Mouse (Mus musculus) right cerebral cortex, postnatal 25 days (tissue): Measurements from ENCODE around the gene Cenpq.
A peak's percentile ranks its signal among the peaks of the same experiment; 100 is the strongest.

ENCODE experiments used
- DNase-seq: peaks from one replicate; pipeline ENCODE4 v3.0.0; 2022

The Cenpq gene

GRCm38 (mm10) chr17:40934420-40935231 lies at the start of gene Cenpq, which contains the start of gene Mut:
Gene Cenpq (minus strand): TSS chr17:40935047.
Gene Mut (plus strand): TSS chr17:40934685.
- peak; percentile 98 for DNase-seq

DNA sequence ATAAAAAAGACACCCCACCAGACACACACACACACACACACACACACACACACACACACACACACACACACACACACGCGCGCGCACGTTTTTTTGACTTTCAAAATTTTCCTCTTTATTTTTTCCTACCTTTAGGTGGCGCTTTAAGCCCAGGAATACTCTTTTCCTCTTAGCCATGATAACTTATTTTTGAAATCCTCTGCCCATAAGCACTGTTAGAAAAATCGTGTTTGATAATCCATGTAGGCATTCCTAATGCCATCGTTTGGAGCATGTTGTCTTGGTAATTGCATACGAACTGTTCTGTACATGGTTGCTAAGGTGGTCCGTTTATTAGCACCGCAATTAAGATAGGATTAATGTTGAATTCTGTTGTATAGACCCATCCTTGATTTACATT lies 43.1 kb upstream of the Cenpq start:
- no peak for DNase-seq

DNA sequence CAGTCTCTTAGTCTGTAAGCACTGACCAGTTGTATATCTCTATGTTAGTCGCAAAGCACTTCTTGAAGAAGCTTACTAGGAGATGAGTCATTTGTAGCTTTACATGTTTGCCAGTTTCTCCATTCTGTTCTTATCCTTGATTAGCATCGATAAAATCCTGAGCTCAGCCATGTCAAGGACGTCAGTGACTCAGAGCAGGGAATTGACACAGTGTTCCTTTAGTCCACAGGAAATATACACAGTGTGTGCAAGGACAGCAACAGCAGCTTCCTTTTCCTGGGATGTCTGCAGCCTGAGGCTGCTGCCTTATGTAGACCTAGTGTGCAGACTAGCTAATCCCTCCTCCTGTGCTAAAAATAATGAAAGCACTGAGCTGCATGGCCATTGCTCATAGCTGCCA lies 13.7 kb upstream of the Cenpq start:
- no peak for DNase-seq

DNA sequence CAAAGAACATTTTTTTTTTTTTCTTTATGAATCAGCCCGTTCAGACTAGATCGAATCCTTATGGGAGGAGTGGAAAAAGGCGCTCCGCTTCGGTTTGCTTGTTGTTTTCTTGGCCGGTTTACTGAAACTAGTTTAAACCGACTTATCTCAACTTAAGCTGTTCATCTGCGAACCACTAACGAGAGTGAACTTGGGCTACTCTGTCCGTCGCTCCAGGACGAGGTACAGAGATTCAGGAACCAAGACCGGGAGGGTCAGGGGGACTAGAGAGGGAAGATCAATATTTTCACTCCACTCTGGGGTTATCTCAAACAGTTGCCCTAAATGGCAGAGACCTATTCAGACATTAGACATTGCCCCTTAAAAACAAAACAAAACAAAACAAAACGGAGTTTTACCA lies 862 bp downstream of the Cenpq start:
- no peak for DNase-seq

- DNase-seq, result no peak
Observed at GRCm38 (mm10) chr17:40915499-40915898, 19.3 kb downstream of the Cenpq start.

- no peak for DNase-seq
Observed at GRCm38 (mm10) chr17:40914250-40914649, 20.6 kb downstream of the Cenpq start, which contains the start of gene Glyatl3. Gene Glyatl3 (minus strand): TSS chr17:40914350.

- no peak for DNase-seq
Observed at GRCm38 (mm10) chr17:40904721-40905154, 30.1 kb downstream of the Cenpq start.

DNA sequence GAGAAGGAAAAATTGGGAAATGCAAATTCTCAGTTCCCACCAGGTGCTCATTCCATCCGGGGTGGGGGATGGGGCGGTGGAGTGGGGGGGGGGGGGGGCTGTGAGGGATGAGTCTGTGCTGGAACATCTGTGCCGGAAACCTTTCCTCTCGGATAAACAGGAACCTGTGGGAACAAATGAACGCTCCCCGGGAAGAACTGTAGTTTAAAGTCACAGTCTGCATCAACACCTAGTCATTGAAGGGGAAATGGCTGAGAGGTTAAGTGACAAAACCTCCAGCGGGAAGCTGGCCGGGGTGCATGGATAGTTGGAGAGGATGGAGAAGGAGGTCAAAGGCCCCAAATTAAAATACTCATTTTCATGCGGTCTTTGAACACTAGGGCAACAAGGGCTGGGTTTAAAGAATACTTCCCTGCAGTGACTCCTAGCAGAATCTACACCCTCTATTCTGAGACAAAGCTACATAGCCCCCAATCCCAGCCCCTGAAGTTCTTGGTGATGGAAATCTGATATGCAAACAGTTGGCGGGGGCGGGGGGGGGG lies 30.7 kb downstream of the Cenpq start:
- DNase-seq, result no peak

GRCm38 (mm10) chr17:40903345-40903744 lies 31.5 kb downstream of the Cenpq start:
- DNase-seq, result no peak

DNA sequence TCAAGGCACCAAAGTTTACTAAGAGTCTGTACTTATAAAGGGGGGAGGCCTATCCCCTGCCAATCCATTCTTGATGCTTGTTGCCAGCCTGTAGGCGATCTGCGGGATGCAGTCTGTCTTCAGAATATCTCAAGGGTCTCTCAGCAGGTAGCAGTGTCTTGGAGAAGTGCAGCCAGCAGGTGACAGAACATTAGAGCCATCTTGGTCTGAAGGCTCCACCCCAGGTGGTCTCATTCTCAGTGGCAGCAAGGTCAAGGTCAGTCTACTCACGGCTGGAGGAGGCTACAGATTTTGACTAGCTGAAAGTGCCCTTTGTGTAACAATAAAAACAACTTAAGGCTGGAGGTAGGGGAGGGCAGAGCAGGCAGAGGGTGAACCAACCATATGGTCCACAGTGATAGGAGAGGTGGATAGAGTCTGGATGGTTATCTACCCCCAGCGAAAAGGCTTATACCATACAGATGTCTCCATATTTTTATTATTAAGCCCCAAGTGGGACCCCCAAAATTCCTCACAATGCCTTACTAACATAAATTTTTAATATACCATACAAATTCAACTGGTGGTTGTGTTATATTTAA lies 35.0 kb downstream of the Cenpq start:
- no peak for DNase-seq

DNA sequence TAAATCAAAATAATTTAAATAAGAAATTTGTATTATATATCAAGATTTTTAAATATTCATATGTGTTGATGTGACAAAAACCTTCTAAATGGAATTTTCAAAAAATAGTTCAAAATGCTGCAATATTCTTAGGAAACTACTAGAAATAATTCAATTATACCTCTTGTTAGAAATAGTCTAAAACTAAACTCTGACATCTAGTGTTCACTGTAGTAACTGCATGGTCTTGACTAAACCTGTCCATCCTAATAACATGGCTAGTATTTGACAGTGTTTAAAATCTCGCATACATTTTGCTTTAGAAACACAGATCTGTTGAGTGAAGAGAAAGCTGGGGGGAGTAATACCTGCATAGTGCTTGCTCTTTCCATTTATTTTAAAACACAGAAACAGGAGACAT lies 38.0 kb downstream of the Cenpq start:
- no peak for DNase-seq

DNA sequence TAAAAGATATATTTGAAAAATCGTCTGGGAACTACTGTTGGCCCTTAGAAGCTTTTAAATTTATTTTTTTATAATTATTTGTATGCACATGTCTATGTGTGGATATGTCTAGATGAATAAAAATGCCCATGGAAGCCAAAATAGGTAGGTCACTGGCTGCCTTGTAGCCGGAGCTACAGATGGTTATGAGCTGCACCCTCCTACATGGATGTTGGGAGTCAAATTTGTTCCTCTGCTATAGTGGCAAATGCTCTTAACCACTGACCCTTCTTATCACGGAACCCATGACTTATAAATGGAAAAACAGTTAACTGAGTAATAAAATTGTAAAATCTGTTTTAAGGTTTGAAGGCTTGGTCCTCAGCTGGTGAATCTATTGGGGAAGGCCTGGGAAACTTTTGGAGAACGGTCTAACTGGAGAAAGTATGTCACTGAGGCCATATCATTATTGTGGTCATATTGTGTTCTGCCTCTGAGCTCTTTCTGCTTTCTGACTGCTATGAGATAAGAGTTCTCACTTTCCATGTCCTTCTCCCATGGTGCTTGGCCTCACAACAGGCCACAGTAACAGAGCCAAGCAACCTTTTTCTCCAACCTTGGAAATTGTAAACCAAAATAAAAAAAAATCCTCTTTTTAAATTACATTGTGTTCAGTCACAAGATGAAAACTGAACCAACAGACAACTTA lies 46.9 kb downstream of the Cenpq start:
- DNase-seq, result no peak

- no peak for DNase-seq
Observed at GRCm38 (mm10) chr17:40885155-40885554, 49.7 kb downstream of the Cenpq start.

- DNase-seq, result no peak
Observed at GRCm38 (mm10) chr17:40882172-40882571, 52.7 kb downstream of the Cenpq start.

DNA sequence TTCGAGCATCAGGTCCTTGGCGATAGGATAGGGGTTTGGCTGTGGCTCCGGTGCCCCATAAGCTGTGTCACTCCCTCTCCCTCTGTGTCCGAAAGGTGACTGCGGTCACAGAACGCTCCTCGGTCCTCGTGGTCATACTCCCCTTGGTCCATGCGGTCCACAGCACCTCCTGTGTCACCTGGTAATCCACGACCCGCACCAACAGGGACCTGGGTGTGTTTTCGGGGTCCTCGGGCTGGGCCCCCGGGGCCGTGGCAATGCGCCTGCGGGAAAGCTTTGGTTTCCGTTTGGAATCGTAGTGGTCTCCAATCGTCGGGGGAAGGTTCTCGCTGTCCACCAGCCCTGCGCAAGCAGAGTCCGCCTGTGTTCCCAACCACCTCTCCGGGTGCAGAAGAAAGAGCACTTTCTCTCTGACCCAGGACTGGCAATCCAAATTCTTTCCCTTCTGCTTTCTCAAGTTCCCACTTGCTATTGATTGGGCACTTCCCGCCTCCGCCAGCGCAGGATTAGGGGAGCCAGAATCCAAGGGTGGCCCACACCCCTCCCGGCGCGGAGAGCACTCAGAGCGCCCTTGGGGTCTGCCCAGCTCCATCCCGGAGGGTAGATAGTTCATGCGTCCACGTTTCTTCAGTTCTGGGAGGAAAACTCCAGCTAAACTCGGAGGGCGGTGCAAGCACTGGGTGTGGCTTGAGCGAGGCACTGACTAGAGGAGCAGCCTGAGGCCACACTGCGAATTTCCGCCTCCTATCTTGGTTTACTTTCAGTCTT lies 54.7 kb downstream of the Cenpq start, which contains the start of gene 9130008F23Rik:
9130008F23Rik (minus strand) TSS at position 636 of the 768 bp plus-strand sequence.
- peak; percentile 11 for DNase-seq

DNA sequence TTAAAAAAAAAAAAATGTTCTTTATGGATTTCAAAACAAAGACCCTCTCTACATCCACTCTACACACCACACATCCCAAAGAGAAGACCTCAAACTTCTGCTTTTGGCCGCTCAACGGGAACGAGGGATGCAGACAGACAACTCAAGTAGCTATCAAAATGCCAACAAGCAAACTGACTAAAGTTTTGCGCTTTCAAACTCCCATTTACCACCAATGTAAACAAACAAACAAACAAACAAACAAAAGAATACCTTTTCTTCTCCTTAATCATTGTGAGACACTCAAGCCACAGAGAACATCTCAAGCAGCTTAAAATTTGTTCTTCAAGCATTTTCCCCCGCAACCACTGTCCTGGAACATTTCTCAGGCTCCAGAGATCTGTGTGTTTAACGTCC lies 55.3 kb downstream of the Cenpq start:
- no peak for DNase-seq

- DNase-seq, result no peak
Observed at GRCm38 (mm10) chr17:40877741-40878140, 57.1 kb downstream of the Cenpq start.

DNA sequence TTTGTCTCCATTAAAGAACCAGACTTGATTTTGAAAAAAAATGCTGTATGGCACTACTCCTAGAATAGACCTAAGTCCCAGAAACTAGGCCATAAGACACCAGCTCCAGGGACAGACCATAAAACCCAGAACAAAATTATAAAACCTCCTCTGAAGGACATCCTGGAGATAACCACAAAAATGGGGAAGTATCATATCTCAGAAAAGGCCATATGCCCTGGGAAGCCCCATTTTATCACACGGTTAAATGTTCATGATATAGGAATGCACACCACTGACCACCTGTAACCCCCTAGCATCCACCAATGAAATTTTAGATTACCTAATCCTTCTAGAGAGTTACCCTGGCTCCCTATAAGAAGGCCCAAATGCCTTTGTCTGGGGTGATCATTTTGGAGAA lies 59.3 kb downstream of the Cenpq start:
- DNase-seq, result no peak

GRCm38 (mm10) chr17:40874701-40875100 lies 60.1 kb downstream of the Cenpq start:
- no peak for DNase-seq

GRCm38 (mm10) chr17:40873582-40874011 lies 61.2 kb downstream of the Cenpq start:
- DNase-seq, result no peak
